Mouse (Mus musculus) embryonic facial prominence, embryonic 14.5 days (tissue): ENCODE results near the gene Cdc42bpa. TPM values are rescaled to one million over a fixed set of nuclear protein-coding genes. Genes with fewer than 3 reads are reported as not detected.
A peak's percentile ranks its signal among the peaks of the same experiment; 100 is the strongest.

Experiments used
- ATAC-seq: fragments of 200-750 bp; cut with Nextera tagmentation; 2 replicates; pipeline ENCODE4 v1.8.0; 2017; ENCODE audit warnings: low read depth, moderate number of reproducible peaks, moderate TSS enrichment
- DNase-seq: peaks from one replicate; pipeline ENCODE4 v3.0.0-alpha.2; 2015; ENCODE audit warnings: low spot score
- H3K27ac ChIP-seq: fragments of 300-500 bp; sonication (generic); replicated peaks from 2 replicates; pipeline ENCODE4 v1.5.1; 2014; ENCODE audit warnings: low read depth, mild to moderate bottlenecking, low read length, moderate library complexity
- H3K27me3 ChIP-seq: fragments of 300-500 bp; sonication (generic); replicated peaks from 2 replicates; pipeline ENCODE4 v1.6.1; 2014; ENCODE audit warnings: low read length; ENCODE audit not compliant: control insufficient read depth, insufficient read depth
- H3K36me3 ChIP-seq: fragments of 300-500 bp; sonication (generic); 2 replicates; pipeline ENCODE4 v1.6.1; 2014; ENCODE audit warnings: low read length, mixed read lengths; ENCODE audit not compliant: control insufficient read depth, insufficient read depth
- H3K4me1 ChIP-seq: fragments of 300-500 bp; sonication (generic); 2 replicates; pipeline ENCODE4 v1.6.1; 2014; ENCODE audit warnings: antibody characterized with exemption, low read length; ENCODE audit not compliant: control insufficient read depth, insufficient read depth
- H3K4me2 ChIP-seq: fragments of 300-500 bp; sonication (generic); 2 replicates; pipeline ENCODE4 v1.6.1; 2014; ENCODE audit warnings: low read depth, mild to moderate bottlenecking, low read length, moderate library complexity, mixed read lengths
- H3K4me3 ChIP-seq: fragments of 300-500 bp; sonication (generic); 2 replicates; pipeline ENCODE4 v1.5.1; 2014; ENCODE audit warnings: low read depth, mild to moderate bottlenecking, low read length
- H3K9ac ChIP-seq: fragments of 300-500 bp; sonication (generic); 2 replicates; pipeline ENCODE4 v1.6.1; 2014; ENCODE audit warnings: low read depth, mild to moderate bottlenecking, low read length, moderate library complexity, mixed read lengths
- H3K9me3 ChIP-seq: fragments of 300-500 bp; sonication (generic); 2 replicates; pipeline ENCODE4 v1.6.1; 2016; ENCODE audit warnings: low read length; ENCODE audit not compliant: control insufficient read depth
- WGBS: fragments of 180-500 bp; shearing (Covaris S2); extraction: QIAGEN DNeasy Blood & Tissue Kit; methylation state at CpG from one replicate; pipeline ENCODE4 v1.1.7; 2014; 5-methylcytosine and 5-hydroxymethylcytosine counted together
- polyA plus RNA-seq: library from polyadenylated mRNA; unstranded; fragments of >200 nt; fragmentation: Nextera tagmentation; extraction: Ambion mirVana; gene quantifications from 2 replicates; pipeline ENCODE4 v1.2.1, GENCODE M21; 2014

Gene Cdc42bpa
- 16.3 and 17.0 TPM in 2 replicates for polyA plus RNA-seq

- Histone ChIP-seq H3K4me3 (peak within 1 kb of the TSS; percentile 75), H3K9ac (peak within 1 kb of the TSS; percentile 93), H3K4me2 (peak within 1 kb of the TSS; percentile 70), H3K27ac (peak within 1 kb of the TSS; percentile 94), H3K9me3 (no peaks in the 10 kb centered on the region), H3K4me1 (peaks cover 22% of the 10 kb centered on the region), H3K36me3 (no peaks in the 10 kb centered on the region), H3K27me3 (no peaks in the 10 kb centered on the region)
- WGBS = 0% methylated on average over 22 of the region's 128 CpGs
- DNase-seq (peak; percentile 88), ATAC-seq (peak; percentile 95)
Measured at GRCm38 (mm10) chr1:179959721-179960542, at the start of gene Cdc42bpa. Gene Cdc42bpa, plus strand, starts transcription at chr1:179960472.

DNA sequence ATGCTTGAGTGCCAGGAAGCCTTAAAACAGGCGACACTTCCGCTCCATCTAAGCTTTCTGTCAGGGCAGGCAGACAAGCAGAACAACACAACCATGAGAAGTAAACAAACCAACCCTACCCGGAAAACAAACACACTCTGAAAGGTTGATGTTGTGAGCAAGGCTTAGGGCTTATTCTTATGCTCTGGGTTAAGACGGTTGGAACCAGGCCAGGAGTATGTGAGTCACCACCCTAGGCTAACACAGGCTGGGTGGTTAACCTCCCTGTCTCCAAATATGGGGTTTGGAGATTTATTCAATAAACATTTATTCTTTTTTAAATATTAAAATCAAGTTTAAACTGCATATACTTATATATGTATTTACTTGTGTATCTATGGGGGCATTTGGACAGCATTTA, 46.8 kb upstream of the Cdc42bpa start:
- H3K4me1 ChIP-seq = no peaks in the 10 kb centered on the region
- ATAC-seq (peak; percentile 72; the same call in 1 of the 2 replicates), DNase-seq (peak; percentile 79)
- H3K36me3 ChIP-seq = no peaks in the 10 kb centered on the region
- H3K9ac ChIP-seq = no peak overlapping the region
- 67% methylated on average over 4 of the region's 4 CpGs for WGBS
- no peaks in the 10 kb centered on the region for H3K9me3 ChIP-seq
- H3K4me3 ChIP-seq = no peak overlapping the region
- no peaks in the 10 kb centered on the region for H3K27me3 ChIP-seq
- no peak overlapping the region for H3K4me2 ChIP-seq
- no peak overlapping the region for H3K27ac ChIP-seq

DNA sequence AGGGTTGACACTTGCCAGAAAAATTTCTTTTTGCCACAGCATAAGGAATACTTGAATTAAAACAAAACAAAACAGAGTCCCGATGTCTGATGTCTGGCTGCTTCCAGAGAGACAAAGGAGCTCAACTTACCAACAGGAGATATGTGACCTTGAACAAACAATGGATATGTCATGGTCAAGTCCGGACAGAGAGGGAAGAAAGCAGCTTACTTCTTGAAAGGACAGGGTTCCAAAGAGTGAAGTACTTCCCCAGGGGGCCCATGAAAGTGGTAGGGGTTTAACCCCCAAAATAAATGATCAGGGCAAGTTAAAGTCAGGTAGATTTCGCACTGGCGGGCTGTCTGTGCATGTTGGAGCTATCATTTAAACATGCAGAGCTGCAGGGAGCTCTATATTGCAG, 43.2 kb upstream of the Cdc42bpa start:
- H3K4me2 ChIP-seq = no peak overlapping the region
- 65% methylated on average over 4 of the region's 4 CpGs for WGBS
- no peak overlapping the region for H3K27ac ChIP-seq
- no peak overlapping the region for H3K4me3 ChIP-seq
- H3K9me3 ChIP-seq = no peaks in the 10 kb centered on the region
- H3K4me1 ChIP-seq = no peaks in the 10 kb centered on the region
- no peaks in the 10 kb centered on the region for H3K36me3 ChIP-seq
- DNase-seq (no peak), ATAC-seq (no peak)
- H3K9ac ChIP-seq = no peak overlapping the region
- H3K27me3 ChIP-seq = no peaks in the 10 kb centered on the region

- Histone ChIP-seq H3K9ac (no peak overlapping the region), H3K27ac (no peak overlapping the region), H3K4me3 (no peak overlapping the region), H3K4me2 (no peak overlapping the region), H3K36me3 (no peaks in the 10 kb centered on the region), H3K27me3 (no peaks in the 10 kb centered on the region), H3K4me1 (no peaks in the 10 kb centered on the region), H3K9me3 (no peaks in the 10 kb centered on the region)
- no peak for DNase-seq
- no peak for ATAC-seq
- WGBS = 84% methylated on average over 11 of the region's 11 CpGs
Measured at GRCm38 (mm10) chr1:179917481-179917880, 42.8 kb upstream of the Cdc42bpa start.

DNA sequence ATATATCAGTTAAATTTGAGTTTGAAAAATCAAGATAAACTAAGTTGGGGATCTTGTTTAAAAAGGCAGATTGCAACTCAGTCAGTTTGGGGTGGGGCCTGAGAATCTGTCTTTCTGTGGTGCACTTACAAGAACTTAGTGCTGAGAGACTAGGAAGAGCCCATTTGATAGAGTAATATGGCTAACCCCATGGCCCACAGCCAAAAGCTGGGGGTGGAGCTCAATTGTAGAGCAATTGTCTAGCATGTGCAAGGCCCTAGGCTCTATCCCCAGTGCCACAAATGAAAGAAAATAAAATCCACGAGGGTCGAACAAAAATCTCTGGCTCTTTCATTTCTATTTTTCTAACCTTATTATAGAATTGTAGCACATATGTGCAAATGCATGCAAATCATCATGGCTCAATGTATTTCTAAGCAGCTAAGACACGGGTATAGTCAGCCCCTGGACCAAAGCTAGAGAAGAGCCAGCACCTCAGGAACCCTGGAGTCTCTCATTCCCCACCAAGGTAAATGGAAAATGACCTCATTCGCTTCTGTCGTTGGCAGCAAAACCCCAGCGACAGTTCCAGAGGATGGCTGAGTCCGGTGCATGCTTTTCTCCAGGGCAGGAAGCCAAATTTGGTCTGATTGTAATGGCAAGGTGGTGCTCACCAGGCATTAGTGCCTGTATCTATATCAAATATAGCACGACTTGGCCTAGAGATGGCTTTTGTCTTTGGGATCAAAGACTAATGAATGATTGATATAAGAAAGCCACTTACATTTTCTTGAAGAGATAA, 40.4 kb upstream of the Cdc42bpa start:
- H3K9ac ChIP-seq = no peak overlapping the region
- H3K27ac ChIP-seq = no peak overlapping the region
- H3K9me3 ChIP-seq = no peaks in the 10 kb centered on the region
- DNase-seq (no peak), ATAC-seq (no peak)
- H3K36me3 ChIP-seq = no peaks in the 10 kb centered on the region
- H3K4me3 ChIP-seq = no peak overlapping the region
- 82% methylated on average over 8 of the region's 8 CpGs for WGBS
- no peaks in the 10 kb centered on the region for H3K27me3 ChIP-seq
- no peaks in the 10 kb centered on the region for H3K4me1 ChIP-seq
- no peak overlapping the region for H3K4me2 ChIP-seq

- Histone ChIP-seq H3K27me3 (no peaks in the 10 kb centered on the region), H3K4me1 (no peaks in the 10 kb centered on the region), H3K9me3 (no peaks in the 10 kb centered on the region), H3K36me3 (no peaks in the 10 kb centered on the region), H3K4me2 (no peak overlapping the region), H3K9ac (no peak overlapping the region), H3K4me3 (no peak overlapping the region), H3K27ac (0 out of 2 replicates have a peak overlapping the region, but pooled peaks have one; percentile 4)
- ATAC-seq = no peak
- WGBS = 64% methylated on average over 10 of the region's 10 CpGs
- DNase-seq = no peak
Measured at GRCm38 (mm10) chr1:179923661-179924405, 36.4 kb upstream of the Cdc42bpa start.

GRCm38 (mm10) chr1:179926240-179926639, 34.0 kb upstream of the Cdc42bpa start:
- DNase-seq (no peak), ATAC-seq (no peak)
- Histone ChIP-seq H3K9ac (no peak overlapping the region), H3K27ac (no peak overlapping the region), H3K4me3 (no peak overlapping the region), H3K4me2 (no peak overlapping the region), H3K27me3 (no peaks in the 10 kb centered on the region), H3K36me3 (no peaks in the 10 kb centered on the region), H3K9me3 (no peaks in the 10 kb centered on the region), H3K4me1 (no peaks in the 10 kb centered on the region; the same call in 1 of the 2 replicates)
- WGBS = 78% methylated on average over 6 of the region's 6 CpGs

- 83% methylated on average over 6 of the region's 6 CpGs for WGBS
- Histone ChIP-seq H3K4me3 (no peak overlapping the region), H3K4me1 (no peaks in the 10 kb centered on the region; the same call in 1 of the 2 replicates), H3K36me3 (no peaks in the 10 kb centered on the region), H3K9me3 (no peaks in the 10 kb centered on the region), H3K27ac (no peak overlapping the region), H3K9ac (no peak overlapping the region), H3K4me2 (no peak overlapping the region), H3K27me3 (no peaks in the 10 kb centered on the region)
- no peak for DNase-seq
- ATAC-seq = no peak
Measured at GRCm38 (mm10) chr1:179927102-179927501, 33.2 kb upstream of the Cdc42bpa start.
